Mouse (Mus musculus): ENCODE results near the gene Fn1.

Gene Fn1

GRCm38 (mm10) chr1:71652551-71653399 is at the start of gene Fn1:
TSS of gene Fn1 (minus strand) at chr1:71653200.
- CTCF ChIA-PET, result no interaction called here

- CTCF ChIA-PET, result no interaction called here
Observed at GRCm38 (mm10) chr1:71696093-71696492, 43.1 kb upstream of the Fn1 start.

- CTCF ChIA-PET, result interaction anchor here (0.7 kb wide), 1 partner anchor 10 kb away, joined by 4 read pairs; no protein-coding TSS in a partner anchor
Observed at GRCm38 (mm10) chr1:71691472-71692277, 38.7 kb upstream of the Fn1 start.

GRCm38 (mm10) chr1:71688926-71689303 is 35.9 kb upstream of the Fn1 start:
- CTCF ChIA-PET, result no interaction called here

GRCm38 (mm10) chr1:71688272-71688925 is 35.4 kb upstream of the Fn1 start:
- CTCF ChIA-PET, result no interaction called here

- CTCF ChIA-PET, result no interaction called here
Observed at GRCm38 (mm10) chr1:71686791-71687190, 33.8 kb upstream of the Fn1 start.

GRCm38 (mm10) chr1:71683736-71684135 is 30.7 kb upstream of the Fn1 start:
- CTCF ChIA-PET, result no interaction called here

DNA sequence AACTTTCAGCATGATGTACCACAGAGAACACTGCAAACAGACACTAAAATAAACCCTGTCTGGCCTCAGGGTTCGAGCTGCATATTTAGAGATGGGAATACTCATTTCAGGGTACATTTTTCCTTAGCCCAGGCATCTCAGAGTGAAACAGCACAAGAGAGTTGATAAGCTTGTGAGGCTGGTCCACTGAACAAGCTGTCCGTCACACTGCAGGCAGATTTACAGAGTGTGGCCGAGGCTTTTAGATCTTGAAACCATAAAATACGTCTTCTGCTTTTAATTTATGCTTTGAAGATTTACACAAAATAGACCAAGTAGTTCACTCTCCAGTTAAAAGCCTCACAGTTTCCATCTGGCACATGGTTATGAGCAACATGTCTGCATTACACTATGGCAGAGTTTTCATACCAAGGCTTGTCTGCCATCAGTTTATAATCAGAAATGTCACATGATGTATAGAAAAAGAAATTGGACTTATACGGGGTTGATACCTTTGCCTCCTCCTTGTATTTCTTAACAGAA is 29.3 kb upstream of the Fn1 start:
- CTCF ChIA-PET, result no interaction called here

DNA sequence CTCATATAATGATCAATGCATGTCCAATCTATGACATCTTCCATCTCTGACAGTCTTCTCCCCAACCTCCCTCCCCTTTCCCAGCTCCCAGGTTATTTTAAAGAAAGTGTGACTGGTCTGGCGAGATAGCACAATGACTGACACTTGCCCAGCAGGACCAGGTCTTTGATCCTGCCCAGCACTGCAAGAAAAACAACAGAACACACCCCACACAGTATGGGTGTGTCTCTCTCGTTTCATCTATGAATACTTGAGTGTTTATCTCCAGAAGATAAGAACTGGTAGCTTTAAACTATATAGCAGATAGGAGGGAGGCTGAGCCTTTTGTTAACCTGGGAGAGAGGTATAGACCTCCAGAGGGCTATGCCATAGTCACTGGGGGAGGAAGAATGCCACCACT is 28.3 kb upstream of the Fn1 start:
- CTCF ChIA-PET, result no interaction called here

DNA sequence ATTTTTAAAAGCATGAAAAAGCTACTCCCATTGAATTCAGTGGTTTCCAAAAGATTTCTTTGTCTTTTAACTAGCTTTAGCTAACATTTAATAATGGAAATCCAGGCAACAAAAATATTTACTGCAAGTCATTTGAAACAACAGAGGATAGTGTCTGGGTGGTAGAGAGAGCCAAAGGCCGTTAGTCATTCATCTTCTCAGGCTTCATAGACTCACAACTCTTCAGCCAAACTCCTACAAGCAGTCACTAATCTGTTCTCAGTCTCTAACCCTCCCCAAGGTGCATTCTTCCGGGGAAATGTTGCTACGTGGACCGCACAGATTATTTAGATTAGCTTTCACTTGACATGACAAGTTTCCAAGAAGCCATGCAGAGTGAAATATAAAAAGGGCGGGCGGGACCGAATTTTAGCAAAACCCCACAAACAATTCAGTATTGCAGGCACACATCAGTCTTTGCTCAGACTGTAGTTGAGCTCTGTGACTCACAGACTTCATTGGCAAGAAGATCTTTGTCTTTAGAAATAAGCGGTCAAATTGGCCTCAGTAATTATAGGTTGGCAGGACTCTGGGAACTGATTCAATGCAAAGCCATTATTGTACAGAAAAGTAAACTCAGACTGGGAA is 27.2 kb upstream of the Fn1 start:
- CTCF ChIA-PET, result no interaction called here

DNA sequence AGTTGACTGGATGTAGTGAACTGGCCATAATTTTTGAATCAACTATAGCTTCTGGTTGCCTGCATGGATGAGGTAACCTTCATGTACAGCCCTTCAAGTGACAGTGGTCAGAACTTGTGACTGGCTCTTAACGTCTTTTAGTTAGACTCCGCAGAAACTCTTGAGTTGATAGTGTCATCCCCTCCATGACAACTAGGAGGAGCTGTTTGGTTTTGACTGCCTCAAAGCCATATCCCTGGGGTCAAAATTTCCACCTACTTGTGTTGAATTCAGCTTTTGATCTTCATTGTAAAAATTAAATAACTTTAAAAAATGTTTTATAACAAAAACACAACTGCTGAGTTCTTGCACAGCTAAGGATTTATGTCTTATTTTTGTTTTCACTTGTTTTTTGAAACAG is 22.4 kb upstream of the Fn1 start:
- CTCF ChIA-PET, result no interaction called here

- CTCF ChIA-PET, result no interaction called here
Observed at GRCm38 (mm10) chr1:71674274-71674673, 21.3 kb upstream of the Fn1 start.

DNA sequence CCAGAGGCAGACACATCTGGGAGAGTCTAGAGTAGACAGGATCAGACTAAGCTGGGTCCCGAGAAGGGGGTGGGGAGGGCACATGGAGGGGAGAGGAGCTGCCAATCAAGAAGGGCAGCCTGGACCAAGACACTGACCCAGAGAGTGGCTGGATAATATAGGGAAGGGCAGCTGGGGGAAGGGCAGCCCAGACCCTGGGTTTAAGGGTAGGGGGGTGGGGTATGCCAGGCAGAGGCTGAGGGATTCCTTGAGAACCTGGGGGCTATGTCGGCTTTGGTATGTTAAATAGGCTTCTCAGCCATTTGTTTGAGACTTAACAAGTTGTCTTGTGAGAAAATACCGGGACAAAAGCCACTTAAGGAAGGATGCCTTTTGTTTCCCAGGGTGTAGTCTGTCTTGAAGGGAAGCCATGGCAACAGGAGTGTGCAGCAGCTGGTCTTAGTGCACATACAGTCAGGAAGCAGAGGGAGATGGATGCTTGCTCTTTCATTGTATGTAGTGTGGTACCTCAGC is 20.5 kb upstream of the Fn1 start:
- CTCF ChIA-PET, result no interaction called here

GRCm38 (mm10) chr1:71672346-71672745 is 19.3 kb upstream of the Fn1 start:
- CTCF ChIA-PET, result no interaction called here

DNA sequence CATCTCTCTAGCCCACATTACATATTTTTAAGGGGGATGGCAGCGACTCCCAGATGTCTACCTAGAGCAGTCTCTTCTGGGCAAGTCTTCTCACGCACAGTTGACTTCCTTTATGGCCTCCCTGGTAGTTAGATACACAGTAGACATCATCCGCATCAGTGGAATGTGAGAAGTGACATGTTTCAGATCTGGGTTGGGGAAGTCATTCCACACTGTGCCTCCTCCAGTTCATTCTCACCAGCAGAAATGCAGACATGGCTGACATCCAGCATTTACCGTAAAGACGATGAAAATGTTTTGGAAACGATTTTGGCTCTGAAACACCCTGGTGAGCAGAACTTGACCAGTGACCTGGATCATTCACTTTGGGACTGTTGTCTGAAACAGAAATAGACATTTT is 10.2 kb upstream of the Fn1 start:
- CTCF ChIA-PET, result no interaction called here

- CTCF ChIA-PET, result no interaction called here
Observed at GRCm38 (mm10) chr1:71658632-71659031, 5.6 kb upstream of the Fn1 start.

GRCm38 (mm10) chr1:71656309-71656708 is 3.3 kb upstream of the Fn1 start:
- CTCF ChIA-PET, result no interaction called here

DNA sequence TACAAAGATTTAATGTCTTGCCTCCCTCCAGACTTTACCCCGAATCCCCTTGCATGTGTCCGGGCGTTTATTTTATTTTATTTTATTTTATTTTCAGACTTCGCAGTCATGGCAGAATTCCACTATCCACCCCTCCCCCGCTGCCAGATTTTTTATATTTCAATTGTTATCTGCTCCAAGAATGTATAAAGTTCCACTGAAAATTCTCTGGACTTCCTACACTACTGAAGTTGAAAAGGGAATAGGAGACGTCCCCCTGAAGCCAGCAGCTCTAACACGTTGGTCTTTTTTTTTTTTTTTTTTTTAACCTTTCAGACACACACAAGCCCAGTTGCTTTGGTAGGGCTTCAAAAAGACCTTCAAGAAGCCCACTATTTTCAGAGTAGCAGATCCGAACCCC is 1.2 kb upstream of the Fn1 start:
- CTCF ChIA-PET, result no interaction called here

- CTCF ChIA-PET, result no interaction called here
Observed at GRCm38 (mm10) chr1:71653400-71654159, 580 bp upstream of the Fn1 start.

GRCm38 (mm10) chr1:71651828-71652227 is 1.2 kb downstream of the Fn1 start:
- CTCF ChIA-PET, result no interaction called here

DNA sequence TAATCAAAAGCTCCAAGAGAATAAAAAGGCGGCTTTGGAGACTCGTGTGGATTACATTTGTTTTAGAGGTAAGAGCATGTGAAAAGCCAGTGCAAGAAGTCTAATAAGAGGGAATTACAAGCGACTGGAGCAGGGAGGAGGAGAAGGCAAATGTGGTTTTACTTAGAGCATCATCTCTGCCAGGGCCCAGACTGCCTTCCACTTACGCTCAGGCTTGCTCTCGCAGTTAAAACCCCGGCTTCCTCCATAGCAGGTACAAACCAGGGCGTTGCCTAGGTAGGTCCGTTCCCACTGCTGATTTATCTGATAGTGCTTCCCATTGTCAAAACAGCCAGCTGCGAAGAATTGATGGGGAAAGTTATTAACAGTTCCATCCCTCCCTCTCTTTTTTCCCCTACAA is 1.7 kb downstream of the Fn1 start:
- CTCF ChIA-PET, result no interaction called here
